Mouse (Mus musculus) neural tube, embryonic 13.5 days (tissue): Measurements from ENCODE around the gene Cntnap5c. TPM values are rescaled to one million over a fixed set of nuclear protein-coding genes. Genes with fewer than 3 reads are reported as not detected.

ENCODE experiments used
- ATAC-seq: fragments of 200-750 bp; cut with Nextera tagmentation; 2 replicates; pipeline ENCODE4 v1.8.0; 2017; ENCODE audit warnings: low read depth, mild to moderate bottlenecking, moderate TSS enrichment, moderate library complexity
- H3K27ac ChIP-seq: fragments of 300-500 bp; sonication (generic); replicated peaks from 2 replicates; pipeline ENCODE4 v1.5.1; 2015; ENCODE audit warnings: moderate library complexity, mild to moderate bottlenecking, inconsistent platforms
- H3K27me3 ChIP-seq: fragments of 300-500 bp; sonication (generic); 2 replicates; pipeline ENCODE4 v1.6.1; 2015; ENCODE audit warnings: mild to moderate bottlenecking, inconsistent platforms
- H3K36me3 ChIP-seq: fragments of 300-500 bp; sonication (generic); 2 replicates; pipeline ENCODE4 v1.6.1; 2015; ENCODE audit warnings: mild to moderate bottlenecking, inconsistent platforms
- H3K4me1 ChIP-seq: fragments of 300-500 bp; sonication (generic); replicated peaks from 2 replicates; pipeline ENCODE4 v1.6.1; 2015; ENCODE audit warnings: inconsistent platforms
- H3K4me2 ChIP-seq: fragments of 300-500 bp; sonication (generic); 2 replicates; pipeline ENCODE4 v1.6.1; 2015; ENCODE audit warnings: inconsistent platforms, mild to moderate bottlenecking, moderate library complexity
- H3K4me3 ChIP-seq: fragments of 300-500 bp; sonication (generic); 2 replicates; pipeline ENCODE4 v1.5.1; 2015; ENCODE audit warnings: mild to moderate bottlenecking, inconsistent platforms
- H3K9ac ChIP-seq: fragments of 300-500 bp; sonication (generic); 2 replicates; pipeline ENCODE4 v1.6.1; 2015; ENCODE audit warnings: moderate library complexity, mild to moderate bottlenecking, inconsistent platforms
- H3K9me3 ChIP-seq: fragments of 300-500 bp; sonication (generic); 2 replicates; pipeline ENCODE4 v1.6.1; 2016; ENCODE audit warnings: inconsistent platforms
- WGBS: fragments of 180-500 bp; shearing (Covaris S2); methylation state at CpG from one replicate; pipeline ENCODE4 v1.1.7; 2015; 5-methylcytosine and 5-hydroxymethylcytosine counted together
- polyA plus RNA-seq: library from polyadenylated mRNA; unstranded; fragments of >200 nt; fragmentation: Nextera tagmentation; extraction: Ambion mirVana; gene quantifications from 2 replicates; pipeline ENCODE4 v1.2.1, GENCODE M21; 2015

Gene Cntnap5c
- polyA plus RNA-seq, 1 experiment from 2014 or later = 1.5 TPM

DNA sequence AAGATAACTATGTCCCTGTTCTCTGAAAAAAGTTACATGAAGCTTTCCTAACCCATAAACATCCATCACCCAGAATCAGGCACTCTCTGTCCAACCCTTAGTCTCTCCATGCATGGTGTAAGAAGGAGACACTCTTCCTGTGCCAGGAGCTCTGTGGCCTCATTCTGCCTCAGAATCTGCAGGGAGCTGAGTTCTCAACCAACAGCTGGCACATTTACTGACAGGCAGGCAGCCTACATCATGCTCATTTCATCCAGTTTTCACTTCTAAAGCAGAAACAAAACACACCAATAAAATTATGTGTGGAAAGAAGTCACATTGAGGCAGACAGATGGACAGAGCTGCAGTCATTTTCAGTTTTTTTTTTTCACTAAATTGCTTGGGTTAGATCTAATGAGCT is 638.4 kb downstream of the Cntnap5c start:
- H3K4me1 ChIP-seq = no peaks in the 10 kb centered on the region
- H3K9me3 ChIP-seq = no peaks in the 10 kb centered on the region
- no peak overlapping the region for H3K27ac ChIP-seq
- H3K9ac ChIP-seq = no peak overlapping the region
- no peaks in the 10 kb centered on the region for H3K36me3 ChIP-seq
- H3K4me2 ChIP-seq = no peak overlapping the region
- no peak overlapping the region for H3K4me3 ChIP-seq
- no peak for ATAC-seq
- no peaks in the 10 kb centered on the region for H3K27me3 ChIP-seq

DNA sequence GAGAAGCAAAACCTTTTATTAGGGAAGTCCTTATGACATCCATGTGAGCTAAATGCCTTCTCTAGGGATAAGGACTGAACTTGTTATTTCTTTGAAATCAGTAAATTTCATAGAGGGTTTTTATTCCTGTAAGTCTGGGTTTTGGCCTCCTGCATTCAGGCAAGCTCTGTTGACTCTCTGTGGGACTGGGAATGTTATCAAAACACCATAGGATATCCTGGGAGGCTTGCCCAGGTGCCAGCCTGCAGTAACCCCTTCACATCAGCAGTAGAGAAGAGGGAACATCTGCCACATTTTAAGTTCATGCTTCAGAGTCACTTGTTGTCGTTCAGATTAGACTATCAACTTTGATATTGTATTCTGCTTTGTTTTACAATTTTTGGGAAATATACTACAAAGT is 639.4 kb downstream of the Cntnap5c start:
- no peaks in the 10 kb centered on the region for H3K36me3 ChIP-seq
- no peak overlapping the region for H3K27ac ChIP-seq
- no peak overlapping the region for H3K4me3 ChIP-seq
- H3K9ac ChIP-seq = no peak overlapping the region
- 84% methylated on average over 1 of the region's 1 CpGs for WGBS
- H3K27me3 ChIP-seq = no peaks in the 10 kb centered on the region
- H3K4me2 ChIP-seq = no peak overlapping the region
- ATAC-seq = no peak
- H3K9me3 ChIP-seq = no peaks in the 10 kb centered on the region
- no peaks in the 10 kb centered on the region for H3K4me1 ChIP-seq

DNA sequence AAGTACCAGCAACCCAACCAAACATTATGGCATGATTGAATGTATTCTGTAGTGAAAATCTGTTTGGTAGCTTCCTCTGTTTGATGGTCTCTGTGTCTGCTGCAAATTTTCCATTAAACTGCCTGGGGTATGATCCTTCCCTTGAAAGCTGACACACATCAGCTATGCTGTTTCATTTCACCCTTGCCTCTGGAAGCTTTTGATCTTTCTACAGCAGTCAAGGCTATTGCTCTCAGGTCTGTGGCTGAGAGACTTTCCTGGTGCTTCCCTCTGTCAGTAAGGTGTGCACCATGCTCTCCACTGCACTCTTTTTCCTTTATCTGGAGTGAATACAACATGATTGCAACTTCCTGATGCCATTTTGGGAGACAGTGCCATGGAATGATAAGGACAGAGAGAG is 668.1 kb downstream of the Cntnap5c start:
- no peak overlapping the region for H3K4me3 ChIP-seq
- H3K9me3 ChIP-seq = no peaks in the 10 kb centered on the region

More for the DNA sequence above, 668.1 kb downstream of the Cntnap5c start:
- H3K4me1 ChIP-seq = no peaks in the 10 kb centered on the region
- H3K36me3 ChIP-seq = no peaks in the 10 kb centered on the region
- H3K4me2 ChIP-seq = no peak overlapping the region
- no peaks in the 10 kb centered on the region for H3K27me3 ChIP-seq
- ATAC-seq = no peak
- H3K9ac ChIP-seq = no peak overlapping the region
- no peak overlapping the region for H3K27ac ChIP-seq

Other genes with a start within 250 kb of the Cntnap5c start
- not detected in 2 replicates for gene Vmn2r120, start 224.1 kb upstream of the Cntnap5c start, polyA plus RNA-seq
- gene Gm21834, start 27.4 kb upstream of the Cntnap5c start, polyA plus RNA-seq = not detected in 2 replicates